Mouse (Mus musculus) G1E (cell line): ENCODE results near the gene Pam16.

Experiments
- CTCF ChIP-seq: IDR thresholded peaks from 2 replicates; pipeline ENCODE4 v1.5.1; 2012; ENCODE audit warnings: low read depth, low read length, inconsistent platforms, mixed read lengths
- GATA1 ChIP-seq: IDR thresholded peaks from 2 replicates; pipeline ENCODE4 v1.6.1; 2012; ENCODE audit warnings: borderline replicate concordance, low read length, inconsistent platforms, mixed read lengths
- GATA2 ChIP-seq: IDR thresholded peaks from 2 replicates; pipeline ENCODE4 v1.6.1; 2012; ENCODE audit warnings: low read depth, low read length, inconsistent platforms, borderline replicate concordance
- POLR2AphosphoS5 ChIP-seq: IDR thresholded peaks from 2 replicates; pipeline ENCODE4 v1.6.1; 2012; ENCODE audit warnings: low read depth, low read length, inconsistent platforms; ENCODE audit not compliant: insufficient replicate concordance
- TAL1 ChIP-seq: conservative IDR thresholded peaks from 2 replicates; pipeline ENCODE4 v1.6.1; 2012; ENCODE audit warnings: low read depth, low read length, inconsistent platforms, mixed read lengths

GRCm38 (mm10) chr16:4667190-4667808 is 42.5 kb upstream of the Pam16 start:
- peak; percentile 53 for TF ChIP-seq CTCF
- TF ChIP-seq GATA1, result no peak
- no peak for TF ChIP-seq TAL1
- TF ChIP-seq POLR2AphosphoS5, result no peak
- no peak for TF ChIP-seq GATA2
